Mouse (Mus musculus) stomach, embryonic 14.5 days (tissue): ENCODE data around the gene Dennd4c. TPM values are rescaled to one million over a fixed set of nuclear protein-coding genes. Genes with fewer than 3 reads are reported as not detected.

ENCODE experiments used
- ATAC-seq: fragments of 200-750 bp; cut with Nextera tagmentation; 2 replicates; pipeline ENCODE4 v1.8.0; 2017; ENCODE audit warnings: low read depth, moderate TSS enrichment; ENCODE audit not compliant: insufficient number of reproducible peaks, insufficient read depth, low FRiP score
- H3K27ac ChIP-seq: fragments of 300-500 bp; sonication (generic); 2 replicates; pipeline ENCODE4 v1.5.1; 2014; ENCODE audit warnings: mild to moderate bottlenecking, low read length, moderate library complexity, mixed read lengths
- H3K27me3 ChIP-seq: fragments of 300-500 bp; sonication (generic); 2 replicates; pipeline ENCODE4 v1.6.1; 2014; ENCODE audit warnings: low read length, control low read depth, mixed read lengths; ENCODE audit not compliant: control insufficient read depth, insufficient read depth
- H3K36me3 ChIP-seq: fragments of 300-500 bp; sonication (generic); 2 replicates; pipeline ENCODE4 v1.6.1; 2014; ENCODE audit warnings: mild to moderate bottlenecking, control low read depth, low read length, moderate library complexity, mixed read lengths; ENCODE audit not compliant: control insufficient read depth, insufficient read depth
- H3K4me1 ChIP-seq: fragments of 300-500 bp; sonication (generic); 2 replicates; pipeline ENCODE4 v1.6.1; 2014; ENCODE audit warnings: low read length, control low read depth, mixed read lengths; ENCODE audit not compliant: control insufficient read depth, insufficient read depth
- H3K4me2 ChIP-seq: fragments of 300-500 bp; sonication (generic); replicated peaks from 2 replicates; pipeline ENCODE4 v1.6.1; 2014; ENCODE audit warnings: low read depth, low read length, control low read depth
- H3K4me3 ChIP-seq: fragments of 300-500 bp; sonication (generic); 2 replicates; pipeline ENCODE4 v1.5.1; 2014; ENCODE audit warnings: low read depth, low read length, control low read depth
- H3K9ac ChIP-seq: fragments of 300-500 bp; sonication (generic); replicated peaks from 2 replicates; pipeline ENCODE4 v1.6.1; 2014; ENCODE audit warnings: low read depth, mild to moderate bottlenecking, control low read depth, low read length, moderate library complexity, mixed read lengths
- H3K9me3 ChIP-seq: fragments of 300-500 bp; sonication (generic); 2 replicates; pipeline ENCODE4 v1.6.1; 2016; ENCODE audit warnings: low read depth, low read length, control low read depth; ENCODE audit not compliant: control insufficient read depth
- whole genome bisulfite sequencing: fragments of 180-500 bp; shearing (Covaris S2); extraction: QIAGEN DNeasy Blood & Tissue Kit; methylation state at CpG from one replicate; pipeline ENCODE4 v1.1.7; 2014; 5-methylcytosine and 5-hydroxymethylcytosine counted together
- polyA plus RNA-seq: library from polyadenylated mRNA; unstranded; fragments of >200 nt; fragmentation: Nextera tagmentation; extraction: Ambion mirVana; gene quantifications from 2 replicates; pipeline ENCODE4 v1.2.1, GENCODE M21; 2014

Dennd4c gene
- polyA plus RNA-seq, 1 experiment from 2014 or later: 12.4 TPM

DNA sequence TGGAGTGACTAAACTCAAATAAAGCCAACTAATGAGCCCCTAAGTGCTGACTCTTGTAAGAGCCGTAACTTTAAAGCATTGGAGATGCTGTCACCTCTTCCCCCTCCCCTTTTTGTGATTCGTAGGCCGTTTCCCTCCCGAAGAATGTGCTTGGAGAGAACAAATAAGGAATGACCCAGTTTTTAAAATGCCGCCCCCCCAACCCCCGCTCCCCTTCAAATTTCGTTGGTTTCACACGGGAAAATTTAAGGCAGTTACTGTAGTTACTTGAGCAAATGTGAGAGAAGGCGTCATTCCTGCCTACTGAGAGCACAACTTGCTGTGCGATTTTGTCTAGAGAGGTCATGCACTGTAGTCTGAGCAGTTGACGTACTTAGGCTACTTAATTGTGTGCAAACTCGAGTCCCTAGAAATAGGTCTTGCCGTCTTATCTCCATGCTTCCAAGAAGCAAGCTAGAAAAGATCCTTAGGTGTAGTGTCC, 1.0 kb downstream of the Dennd4c start:
- Histone ChIP-seq H3K27me3 (no peaks in the 10 kb centered on the region), H3K4me1 (peaks cover 13% of the 10 kb centered on the region; the same call in 1 of the 2 replicates), H3K36me3 (no peaks in the 10 kb centered on the region), H3K9ac (peak overlapping the region; percentile 90), H3K4me3 (peak overlapping the region; percentile 97), H3K4me2 (peak overlapping the region; percentile 72), H3K9me3 (no peaks in the 10 kb centered on the region), H3K27ac (peak overlapping the region; percentile 84; the same call in 1 of the 2 replicates)
- ATAC-seq: no peak
- 2% methylated on average over 13 of the region's 13 CpGs for WGBS

DNA sequence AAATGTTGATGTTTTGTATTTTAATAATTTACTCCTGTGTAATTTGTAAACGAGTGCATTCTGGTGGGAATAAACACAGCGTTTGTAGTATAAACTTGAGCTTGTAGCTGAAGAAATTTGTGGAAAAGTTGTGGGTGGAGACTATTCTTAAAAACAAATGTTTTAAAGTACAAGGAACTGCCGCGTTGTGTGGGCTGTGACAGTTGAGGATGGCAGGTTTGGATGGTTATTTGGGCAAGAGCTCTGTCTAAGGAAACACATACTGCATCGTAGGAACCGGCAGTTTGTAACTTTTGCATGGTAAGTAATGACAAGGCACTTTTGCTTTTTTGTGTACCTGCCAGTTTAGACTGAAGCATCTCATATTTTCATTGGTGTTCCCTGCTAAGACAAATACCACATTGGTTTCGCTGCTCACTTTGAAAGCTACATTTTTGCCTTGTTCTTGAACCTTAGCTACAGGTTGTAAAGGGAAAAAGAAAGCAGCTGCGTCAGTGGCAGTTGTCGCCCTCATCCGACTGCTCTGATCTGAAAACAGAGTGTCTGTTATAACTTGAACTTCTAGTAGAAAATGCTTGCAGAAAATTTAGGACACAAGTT, 2.1 kb downstream of the Dennd4c start:
- Histone ChIP-seq H3K4me1 (peaks cover 13% of the 10 kb centered on the region; the same call in 1 of the 2 replicates), H3K9ac (0 out of 2 replicates have a peak overlapping the region, but pooled peaks have one; percentile 6), H3K4me2 (peak overlapping the region; percentile 72), H3K9me3 (no peaks in the 10 kb centered on the region), H3K27me3 (no peaks in the 10 kb centered on the region), H3K36me3 (no peaks in the 10 kb centered on the region), H3K4me3 (peak overlapping the region; percentile 97; the same call in 1 of the 2 replicates), H3K27ac (no peak overlapping the region)
- ATAC-seq: no peak
- 52% methylated on average over 10 of the region's 10 CpGs for WGBS

DNA sequence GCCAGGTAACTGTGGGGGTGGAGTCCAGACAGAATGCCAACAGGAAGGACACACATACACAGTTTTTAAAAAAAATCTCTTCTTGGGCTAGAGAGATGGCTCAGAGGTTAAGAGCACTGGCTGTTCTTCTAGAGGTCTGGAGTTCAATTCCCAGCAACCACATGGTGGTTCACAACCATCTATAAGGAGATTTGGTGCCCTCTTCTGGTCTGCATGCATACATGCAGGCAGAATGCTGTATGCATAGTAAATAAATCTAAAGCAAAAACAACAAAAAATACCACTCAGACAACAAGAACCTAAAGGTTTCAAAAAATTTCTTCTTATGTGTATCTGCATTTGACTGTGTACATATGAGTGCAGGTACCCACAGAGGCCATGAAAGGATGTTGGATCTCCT, 16.0 kb downstream of the Dennd4c start:
- Histone ChIP-seq H3K9ac (no peak overlapping the region), H3K4me3 (no peak overlapping the region), H3K4me2 (no peak overlapping the region), H3K36me3 (no peaks in the 10 kb centered on the region), H3K4me1 (0 out of 2 replicates have a peak, but pooled peaks cover 3% of the 10 kb centered on the region), H3K9me3 (no peaks in the 10 kb centered on the region), H3K27me3 (no peaks in the 10 kb centered on the region), H3K27ac (no peak overlapping the region)
- no peak for ATAC-seq

DNA sequence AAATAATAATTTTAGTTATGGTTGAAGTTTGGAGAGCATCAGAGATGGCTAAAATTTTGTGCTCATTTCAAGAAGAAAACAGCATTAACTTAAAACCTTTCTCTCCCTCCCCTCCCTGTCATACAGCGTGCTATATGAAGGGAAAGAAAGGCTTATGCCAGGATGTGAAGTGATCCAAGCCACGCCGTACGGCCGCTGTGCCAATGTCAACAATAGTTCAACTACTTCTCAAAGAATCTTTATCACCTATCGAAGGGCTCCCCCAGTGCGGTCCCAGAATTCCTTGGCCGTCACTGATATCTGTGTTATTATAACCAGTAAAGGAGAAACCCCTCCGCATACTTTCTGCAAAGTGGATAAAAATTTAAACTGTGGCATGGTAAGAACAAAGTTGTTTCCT, 29.2 kb downstream of the Dennd4c start:
- no peak overlapping the region for H3K4me2 ChIP-seq
- no peaks in the 10 kb centered on the region for H3K4me1 ChIP-seq
- WGBS: 70% methylated on average over 9 of the region's 9 CpGs
- no peaks in the 10 kb centered on the region for H3K9me3 ChIP-seq
- no peaks in the 10 kb centered on the region for H3K27me3 ChIP-seq
- H3K27ac ChIP-seq: no peak overlapping the region
- H3K36me3 ChIP-seq: no peaks in the 10 kb centered on the region; the same call in 1 of the 2 replicates
- H3K4me3 ChIP-seq: no peak overlapping the region
- ATAC-seq: no peak
- H3K9ac ChIP-seq: no peak overlapping the region

DNA sequence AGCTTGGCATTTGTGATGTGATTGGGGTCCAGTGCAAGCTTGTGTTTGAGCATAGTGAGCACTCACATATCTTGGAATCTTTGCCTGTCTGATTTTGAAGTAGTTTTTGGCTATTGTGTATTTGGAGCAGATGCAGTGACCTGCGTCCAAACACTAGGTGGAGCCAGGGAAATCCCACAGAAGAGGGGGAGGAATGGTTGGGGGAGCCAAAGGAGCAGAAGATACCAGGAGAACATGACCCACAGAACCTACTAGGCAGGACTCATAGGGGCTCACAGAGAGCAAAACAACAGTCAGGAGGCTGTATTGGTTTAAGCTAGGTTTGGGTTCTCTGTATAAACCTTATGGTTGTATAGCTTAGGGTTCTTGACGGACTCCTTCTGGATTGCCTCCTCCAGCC, 62.2 kb downstream of the Dennd4c start:
- Histone ChIP-seq H3K4me3 (no peak overlapping the region), H3K27ac (no peak overlapping the region), H3K4me2 (no peak overlapping the region), H3K9ac (no peak overlapping the region), H3K27me3 (no peaks in the 10 kb centered on the region), H3K36me3 (peaks cover 14% of the 10 kb centered on the region), H3K9me3 (no peaks in the 10 kb centered on the region), H3K4me1 (no peaks in the 10 kb centered on the region)
- no peak for ATAC-seq
- WGBS: 61% methylated on average over 2 of the region's 2 CpGs

DNA sequence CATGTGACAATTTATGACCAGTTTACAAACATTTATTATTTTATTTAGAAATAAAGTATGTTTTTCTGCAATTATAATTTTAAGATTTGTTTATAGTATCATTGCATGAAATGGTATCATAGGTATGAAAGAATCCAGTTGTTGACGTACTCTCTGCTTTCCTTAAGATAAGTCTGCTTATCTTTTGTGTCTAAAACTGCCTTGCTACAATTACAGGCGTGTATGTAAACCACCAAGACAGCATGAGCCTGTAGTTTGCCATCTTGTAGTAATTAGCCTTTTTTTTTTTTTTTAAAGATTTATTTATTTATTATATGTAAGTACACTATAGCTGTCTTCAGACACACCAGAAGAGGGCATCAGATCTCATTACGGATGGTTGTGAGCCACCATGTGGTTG, 66.5 kb downstream of the Dennd4c start:
- Histone ChIP-seq H3K4me2 (no peak overlapping the region), H3K4me3 (no peak overlapping the region), H3K36me3 (peaks cover 7% of the 10 kb centered on the region), H3K9me3 (no peaks in the 10 kb centered on the region), H3K4me1 (no peaks in the 10 kb centered on the region), H3K9ac (no peak overlapping the region), H3K27me3 (no peaks in the 10 kb centered on the region), H3K27ac (no peak overlapping the region)
- no peak for ATAC-seq
- 92% methylated on average over 2 of the region's 3 CpGs for WGBS

DNA sequence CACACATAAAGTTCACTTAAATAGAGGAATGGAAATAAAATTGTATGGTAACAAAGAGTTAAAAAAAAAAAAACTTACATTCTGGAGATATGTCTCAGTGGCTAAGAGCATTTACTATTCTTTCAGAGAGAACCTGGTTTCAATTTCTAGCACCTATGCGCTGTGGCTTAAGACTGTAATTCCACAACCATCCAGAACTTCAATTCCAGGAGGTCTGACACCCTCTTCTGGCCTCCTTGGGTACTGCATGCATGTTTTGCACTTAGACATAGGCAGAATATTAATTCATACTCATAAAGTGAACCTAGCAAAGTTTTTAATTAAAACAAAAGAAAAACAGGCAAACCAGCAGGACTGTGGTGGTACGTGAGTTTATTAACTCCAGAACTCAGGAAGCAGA, 74.8 kb downstream of the Dennd4c start:
- H3K4me2 ChIP-seq: no peak overlapping the region
- H3K27ac ChIP-seq: no peak overlapping the region
- no peaks in the 10 kb centered on the region for H3K27me3 ChIP-seq
- no peak for ATAC-seq
- no peak overlapping the region for H3K4me3 ChIP-seq
- no peak overlapping the region for H3K9ac ChIP-seq
- H3K4me1 ChIP-seq: no peaks in the 10 kb centered on the region
- H3K36me3 ChIP-seq: peaks cover 41% of the 10 kb centered on the region
- H3K9me3 ChIP-seq: no peaks in the 10 kb centered on the region
- 82% methylated on average over 2 of the region's 2 CpGs for WGBS

DNA sequence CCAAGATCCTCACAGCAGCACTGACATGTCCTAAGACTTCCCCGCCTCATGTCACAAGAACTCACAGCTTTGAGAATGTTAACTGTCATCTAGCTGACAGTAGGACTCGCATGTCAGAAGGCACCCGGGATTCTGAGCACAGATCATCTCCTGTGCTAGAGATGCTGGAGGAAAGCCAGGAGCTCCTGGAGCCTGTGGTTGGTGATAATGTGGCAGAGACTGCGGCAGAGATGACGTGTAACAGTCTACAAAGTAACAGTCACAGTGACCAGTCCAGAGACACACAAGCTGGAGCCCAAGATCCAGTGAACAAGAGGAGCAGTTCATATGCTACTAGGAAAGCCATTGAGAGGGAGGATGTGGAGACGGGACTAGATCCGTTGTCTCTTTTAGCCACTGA, 76.8 kb downstream of the Dennd4c start:
- H3K36me3 ChIP-seq: peaks cover 50% of the 10 kb centered on the region
- no peak overlapping the region for H3K4me3 ChIP-seq
- no peaks in the 10 kb centered on the region for H3K4me1 ChIP-seq
- WGBS: 93% methylated on average over 7 of the region's 7 CpGs
- H3K27ac ChIP-seq: no peak overlapping the region
- H3K27me3 ChIP-seq: no peaks in the 10 kb centered on the region
- no peak overlapping the region for H3K4me2 ChIP-seq
- no peak for ATAC-seq
- H3K9me3 ChIP-seq: no peaks in the 10 kb centered on the region
- H3K9ac ChIP-seq: no peak overlapping the region

DNA sequence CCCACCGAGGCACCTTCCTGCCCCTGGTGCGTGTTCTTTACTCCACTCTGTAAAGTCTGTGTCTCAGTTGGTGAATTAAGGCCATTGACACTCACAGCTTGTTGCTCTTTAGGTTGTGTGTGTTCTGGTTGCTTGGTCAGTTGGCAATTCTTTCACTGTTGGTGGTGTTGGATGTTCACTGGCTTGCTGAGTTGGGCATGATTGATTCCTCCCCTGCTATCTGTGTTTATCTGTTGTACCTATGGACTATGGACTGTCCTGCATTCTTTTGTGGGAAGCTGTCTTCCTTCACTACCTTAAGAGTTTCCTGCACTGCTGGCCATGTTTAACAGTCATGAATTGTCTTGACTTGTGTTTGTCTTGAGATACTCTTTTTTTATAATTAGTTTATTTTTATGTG, 83.5 kb downstream of the Dennd4c start:
- H3K9me3 ChIP-seq: no peaks in the 10 kb centered on the region
- no peak overlapping the region for H3K27ac ChIP-seq
- no peak overlapping the region for H3K4me2 ChIP-seq
- peaks cover 43% of the 10 kb centered on the region for H3K36me3 ChIP-seq
- WGBS: 96% methylated on average over 2 of the region's 2 CpGs
- H3K4me3 ChIP-seq: no peak overlapping the region
- H3K27me3 ChIP-seq: no peaks in the 10 kb centered on the region
- no peak overlapping the region for H3K9ac ChIP-seq
- H3K4me1 ChIP-seq: no peaks in the 10 kb centered on the region
- ATAC-seq: no peak
